Mouse (Mus musculus): Measurements from ENCODE around the gene Spag5.
A peak's percentile ranks its signal among the peaks of the same experiment; 100 is the strongest.

Spag5 gene

DNA sequence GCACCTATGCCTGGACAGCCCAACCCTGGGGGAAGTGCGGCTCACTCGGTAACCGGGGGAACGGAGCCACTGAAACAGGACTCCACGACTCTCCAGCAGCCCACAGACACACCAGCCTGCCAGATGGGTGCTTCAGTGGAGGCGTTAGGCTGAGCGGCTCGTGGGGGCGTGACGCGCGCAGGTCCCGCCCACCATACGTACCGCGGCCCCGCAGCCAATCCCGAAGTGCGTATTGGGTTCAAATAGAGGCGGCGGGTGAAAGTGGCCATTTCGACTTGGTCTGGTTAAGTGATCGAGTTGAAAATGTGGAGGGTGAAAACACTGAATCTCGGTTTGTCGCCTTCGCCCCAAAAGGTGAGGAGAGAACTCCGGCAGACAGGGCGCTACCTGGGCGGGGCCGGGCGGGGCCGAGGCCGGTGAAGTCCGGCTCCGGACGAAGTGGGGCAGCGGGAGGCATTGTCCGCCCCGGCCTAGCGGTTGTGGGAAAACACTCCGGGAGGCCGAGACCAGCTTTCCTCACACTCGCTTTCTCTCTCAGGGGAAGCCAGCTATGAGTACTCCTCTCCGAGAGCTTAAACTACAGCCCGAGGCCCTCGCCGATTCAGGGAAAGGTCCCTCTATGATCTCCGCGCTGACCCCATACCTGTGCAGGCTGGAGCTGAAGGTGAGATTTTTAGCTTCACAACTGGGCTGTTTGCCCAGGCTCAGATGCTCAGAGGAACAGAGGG lies at the start of gene Spag5:
Spag5 (plus strand) TSS at position 173 of the 728 bp plus-strand sequence.
- peak; percentile 93 for DNase-seq

DNA sequence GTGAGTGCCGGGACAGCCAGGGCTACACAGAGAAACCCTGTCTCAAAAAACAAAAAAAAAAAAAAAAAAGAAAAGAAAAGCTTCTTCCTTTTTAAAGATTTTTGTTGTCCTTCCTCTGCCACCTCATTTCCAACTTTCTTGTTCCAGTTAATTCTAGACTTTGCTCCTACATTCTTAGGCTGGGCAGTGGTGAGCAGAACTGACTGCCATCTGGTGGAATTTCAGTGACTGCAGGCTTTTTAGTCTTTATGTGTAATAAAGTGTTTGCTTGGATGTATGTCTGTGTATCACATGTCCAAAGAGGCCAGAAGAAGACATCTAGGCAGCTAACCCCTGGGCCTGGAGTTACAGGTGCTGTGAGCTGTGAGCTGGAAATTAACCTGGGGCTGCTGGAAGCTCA lies 44.7 kb upstream of the Spag5 start:
- no peak for DNase-seq

DNA sequence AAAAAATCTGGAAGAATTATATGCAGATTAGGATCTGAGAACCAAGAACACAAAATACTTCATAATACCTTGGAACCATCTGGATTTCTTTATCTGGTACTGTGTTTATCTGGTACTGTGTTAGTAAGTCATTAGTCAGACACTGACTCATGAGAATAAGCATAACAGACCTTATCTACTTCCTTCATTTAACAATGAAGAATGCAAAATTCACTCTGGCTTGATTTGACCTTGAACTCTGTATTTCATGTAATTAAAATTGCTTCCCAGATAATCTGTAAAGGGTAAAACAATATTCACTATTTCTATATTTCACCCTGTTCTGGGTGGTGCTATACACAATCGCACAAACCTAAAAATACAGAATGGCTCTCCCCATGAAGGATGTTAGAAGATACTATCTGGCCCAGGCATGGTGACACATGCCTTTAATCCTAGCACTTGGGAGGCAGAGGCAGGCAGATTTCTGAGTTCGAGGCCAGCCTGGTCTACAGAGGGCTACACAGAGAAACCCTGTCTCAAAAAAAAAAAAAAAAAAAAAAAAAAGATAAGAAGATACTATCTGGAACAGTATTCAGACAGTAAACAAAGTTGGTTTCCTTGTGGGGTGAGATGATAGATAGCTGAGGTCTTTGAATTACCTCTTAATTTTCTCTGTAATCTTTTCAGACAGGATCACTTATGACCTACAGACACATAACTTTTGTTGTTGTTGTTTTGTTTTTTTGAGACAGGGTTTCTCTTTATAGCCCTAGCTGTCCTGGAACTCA lies 40.7 kb upstream of the Spag5 start:
- DNase-seq: no peak

DNA sequence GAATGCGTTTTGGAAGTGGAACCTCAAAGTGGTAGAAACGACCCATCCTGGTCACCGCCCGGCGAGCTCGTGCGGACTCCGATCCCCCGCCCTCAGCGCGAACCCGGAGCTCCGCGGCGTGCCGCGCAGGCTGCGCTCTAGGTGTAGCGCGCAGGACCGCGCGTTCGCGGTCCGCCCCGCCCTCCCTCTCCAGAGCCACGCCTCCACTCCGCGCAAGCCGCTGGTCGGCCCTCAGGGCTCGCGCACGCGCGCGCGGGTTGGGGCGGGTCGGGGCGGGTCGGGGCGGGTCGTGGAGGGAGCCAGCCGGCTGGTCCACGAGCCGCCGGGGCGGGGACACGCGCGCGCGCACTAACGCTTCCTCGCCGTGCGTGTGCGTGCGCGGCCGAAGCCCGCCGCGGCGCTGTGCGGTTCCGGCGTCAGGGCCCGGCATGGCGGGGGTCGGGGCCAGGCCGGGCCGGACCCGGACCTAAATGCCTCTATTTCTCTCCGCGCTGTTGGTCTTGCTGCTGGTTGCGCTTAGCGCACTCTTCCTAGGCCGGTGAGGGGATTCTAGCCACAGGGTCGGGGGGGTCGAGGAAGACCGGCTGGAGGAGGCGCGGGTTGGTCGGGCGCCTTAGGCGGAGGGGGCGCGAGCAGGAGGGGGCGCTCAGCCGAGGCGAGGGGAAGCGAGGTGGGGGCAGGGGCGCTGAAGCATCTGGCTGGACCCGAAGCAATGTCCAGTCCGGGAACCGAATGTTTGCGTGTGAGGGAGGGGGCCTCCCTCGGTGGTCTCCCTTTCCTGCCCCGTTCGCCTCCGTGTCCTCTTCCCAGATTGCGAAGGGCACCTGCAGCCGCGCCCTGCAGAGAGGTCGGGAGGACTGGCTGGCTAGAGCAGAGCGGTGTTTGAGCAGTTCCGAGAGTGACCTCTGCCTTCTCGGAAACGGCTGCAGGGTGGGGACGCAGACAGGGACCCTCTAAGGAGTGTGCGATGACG lies 39.7 kb upstream of the Spag5 start, which contains the start of gene 2610507B11Rik:
2610507B11Rik (plus strand) TSS at position 373 of the 973 bp plus-strand sequence.
- DNase-seq: peak; percentile 98

DNA sequence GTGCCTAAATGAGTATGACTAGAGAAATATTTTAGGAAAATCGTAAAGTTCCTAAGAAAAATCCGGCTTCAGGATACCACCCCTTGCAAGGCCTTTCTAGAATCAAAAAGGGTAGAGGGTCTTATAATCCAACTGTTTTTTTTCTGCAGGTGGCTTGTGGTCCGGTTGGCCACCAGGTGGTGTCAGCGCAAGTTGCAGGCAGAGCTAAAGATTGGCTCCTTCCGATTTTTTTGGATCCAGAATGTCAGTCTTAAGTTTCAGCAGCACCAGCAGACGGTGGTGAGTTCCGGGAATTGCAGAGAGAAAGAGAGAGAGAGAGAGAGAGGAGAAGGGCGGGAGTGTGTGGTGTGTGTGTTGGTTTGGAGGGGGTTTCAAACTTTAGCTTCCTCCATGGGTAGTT lies 38.8 kb upstream of the Spag5 start:
- peak; percentile 83 for DNase-seq

DNA sequence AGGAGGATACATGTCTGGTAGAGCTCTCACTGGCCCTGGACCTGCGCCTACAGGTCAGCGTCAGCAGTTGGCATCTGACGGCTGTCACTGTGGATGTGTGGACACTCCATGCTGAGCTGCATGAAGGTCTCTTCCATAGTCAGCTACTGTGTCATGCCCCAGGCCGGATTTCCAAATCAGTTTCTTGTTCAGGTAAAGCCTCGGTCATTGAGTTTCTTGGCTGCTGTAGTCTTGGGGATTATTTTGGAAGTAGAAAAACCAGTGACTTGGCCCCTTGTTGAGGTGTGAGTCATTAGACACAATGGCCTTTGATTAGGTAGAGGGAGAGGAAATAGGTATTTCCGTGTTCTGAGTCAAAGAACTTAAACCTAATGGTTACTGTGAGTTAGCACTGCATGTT lies 35.8 kb upstream of the Spag5 start:
- no peak for DNase-seq

DNA sequence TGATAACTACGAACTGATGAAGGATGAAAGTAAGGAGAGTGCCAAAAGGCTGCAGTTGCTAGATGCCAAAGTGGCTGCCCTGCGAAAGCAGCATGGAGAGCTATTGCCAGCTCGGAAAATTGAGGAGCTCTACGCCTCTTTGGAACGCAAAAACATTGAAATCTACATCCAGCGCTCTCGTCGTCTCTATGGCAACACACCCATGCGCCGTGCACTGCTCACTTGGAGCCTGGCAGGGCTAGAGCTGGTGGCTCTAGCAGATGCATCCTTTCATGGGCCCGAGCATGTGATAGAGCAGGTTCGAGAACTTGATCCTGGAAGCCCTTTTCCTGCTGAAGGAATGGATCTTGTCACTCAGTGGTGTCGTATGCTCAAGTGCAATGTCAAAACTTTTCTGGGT lies 29.3 kb upstream of the Spag5 start:
- DNase-seq: no peak

DNA sequence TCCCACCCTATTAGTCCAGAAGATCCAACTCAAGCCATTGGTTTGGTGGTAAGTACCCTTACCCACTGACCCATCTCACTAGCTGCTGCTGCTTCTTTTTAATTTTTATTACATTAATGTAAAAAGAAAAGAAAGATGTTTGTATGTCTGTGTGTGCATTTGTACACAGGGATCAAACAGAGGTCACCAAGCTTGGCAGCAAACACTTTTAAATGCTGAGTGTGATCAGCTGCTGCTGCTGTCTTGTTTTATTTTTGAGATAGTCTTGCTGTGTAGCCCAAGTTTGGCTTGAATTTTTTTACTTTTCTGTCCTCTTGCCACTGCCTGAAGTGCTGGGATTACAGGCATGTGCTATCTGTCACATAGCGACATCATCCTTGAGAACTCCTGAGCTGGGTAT lies 25.7 kb upstream of the Spag5 start:
- no peak for DNase-seq

DNA sequence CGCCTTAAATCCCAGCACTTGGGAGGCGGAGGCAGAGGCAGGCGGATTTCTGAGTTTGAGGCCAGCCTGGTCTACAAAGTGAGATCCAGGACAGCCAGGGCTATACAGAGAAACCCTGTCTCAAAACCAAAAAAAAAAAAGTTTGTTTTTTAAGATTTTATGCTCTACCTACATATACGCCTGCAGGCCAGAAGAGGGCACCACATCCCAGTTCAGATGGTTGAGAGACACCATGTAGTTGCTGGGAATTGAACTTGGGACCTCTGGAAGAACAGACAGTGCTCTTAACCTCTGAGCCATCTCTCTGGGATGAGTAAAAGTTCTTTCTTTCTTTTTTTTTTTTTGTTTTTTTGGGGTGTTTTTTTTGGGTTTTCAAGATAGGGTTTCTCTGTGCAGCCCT lies 25.2 kb upstream of the Spag5 start:
- DNase-seq: peak; percentile 59

DNA sequence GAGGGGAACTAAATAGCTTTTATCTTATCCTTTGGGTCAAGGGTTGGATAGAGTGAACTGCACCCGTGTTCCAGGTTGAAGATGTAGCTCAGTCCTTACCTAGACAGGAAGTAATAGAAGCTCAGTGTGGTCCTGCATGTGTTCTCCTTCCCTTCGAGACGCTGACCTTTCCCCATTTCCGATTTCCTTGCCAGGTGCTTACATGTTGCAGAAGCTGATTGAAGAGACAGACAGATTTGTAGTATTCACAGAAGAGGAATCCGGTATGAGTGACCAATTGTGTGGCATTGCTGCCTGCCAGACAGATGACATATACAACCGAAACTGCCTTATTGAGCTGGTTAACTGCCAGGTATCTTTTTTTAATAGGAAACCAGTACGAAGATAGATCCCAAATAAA lies 22.5 kb upstream of the Spag5 start:
- no peak for DNase-seq

DNA sequence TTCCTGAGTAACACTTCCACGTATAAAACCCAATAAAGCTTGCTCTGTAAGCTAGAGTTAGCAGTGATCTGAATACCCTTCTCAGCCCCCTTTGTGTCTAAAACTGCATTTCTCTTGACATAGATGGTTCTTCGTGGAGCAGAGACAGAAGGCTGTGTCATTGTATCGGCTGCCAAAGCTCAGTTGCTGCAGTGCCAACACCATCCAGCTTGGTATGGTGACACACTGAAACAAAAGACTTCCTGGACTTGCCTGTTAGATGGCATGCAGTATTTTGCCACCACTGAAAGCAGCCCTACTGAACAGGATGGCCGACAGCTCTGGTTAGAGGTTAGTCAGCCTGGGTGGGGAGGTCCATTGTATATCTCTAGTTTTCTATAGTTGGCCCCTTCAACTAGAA lies 21.7 kb upstream of the Spag5 start:
- DNase-seq: no peak

DNA sequence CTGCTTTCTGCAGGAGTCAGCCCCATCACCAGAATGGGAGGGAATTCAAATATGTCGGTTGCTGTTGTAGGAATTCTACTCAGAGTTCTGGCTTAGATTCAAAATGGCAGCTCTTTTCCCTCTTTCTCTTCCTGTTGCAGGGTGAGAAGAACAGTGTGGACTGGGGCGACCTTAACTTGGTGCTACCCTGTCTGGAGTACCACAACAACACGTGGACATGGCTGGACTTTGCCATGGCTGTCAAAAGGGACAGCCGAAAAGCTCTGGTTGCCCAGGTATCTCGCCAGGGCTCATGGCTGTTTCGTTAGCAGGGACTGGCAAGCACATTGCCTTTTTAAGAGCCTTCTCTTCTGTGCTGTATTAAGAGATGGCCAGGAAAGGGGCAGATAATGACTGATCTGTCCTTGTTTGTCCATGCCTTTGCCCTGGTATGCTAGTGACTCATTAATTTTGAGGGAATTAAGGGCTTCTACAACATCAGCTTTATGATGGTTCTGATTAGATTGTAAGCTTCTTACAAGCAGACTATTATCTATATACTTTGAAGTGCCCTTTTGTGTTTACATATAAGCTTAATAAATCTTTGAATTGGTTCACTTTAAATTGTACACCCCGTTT lies 12.1 kb upstream of the Spag5 start:
- no peak for DNase-seq

DNA sequence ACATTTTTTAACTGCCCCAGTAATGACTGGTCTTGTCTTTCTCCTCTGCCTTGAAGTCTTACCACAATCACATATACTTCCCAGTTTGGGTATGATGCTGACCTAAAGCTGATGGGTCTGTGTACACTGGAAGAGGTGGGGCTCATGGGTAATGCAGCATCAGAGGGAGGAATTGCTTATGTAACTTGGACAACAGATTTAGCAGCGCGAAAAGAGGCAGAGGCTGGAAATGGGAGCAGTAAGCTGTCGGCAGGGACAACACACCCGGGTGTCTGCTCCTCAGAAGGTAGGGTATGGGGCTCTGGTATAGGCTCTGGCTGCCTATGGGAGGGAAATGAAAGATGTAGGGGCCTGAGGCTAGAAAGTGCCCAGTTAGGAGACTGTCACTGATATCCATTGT lies 10.7 kb upstream of the Spag5 start, which contains the start of gene BC030499:
BC030499 (plus strand) TSS at position 188 of the 400 bp plus-strand sequence.
- no peak for DNase-seq

DNA sequence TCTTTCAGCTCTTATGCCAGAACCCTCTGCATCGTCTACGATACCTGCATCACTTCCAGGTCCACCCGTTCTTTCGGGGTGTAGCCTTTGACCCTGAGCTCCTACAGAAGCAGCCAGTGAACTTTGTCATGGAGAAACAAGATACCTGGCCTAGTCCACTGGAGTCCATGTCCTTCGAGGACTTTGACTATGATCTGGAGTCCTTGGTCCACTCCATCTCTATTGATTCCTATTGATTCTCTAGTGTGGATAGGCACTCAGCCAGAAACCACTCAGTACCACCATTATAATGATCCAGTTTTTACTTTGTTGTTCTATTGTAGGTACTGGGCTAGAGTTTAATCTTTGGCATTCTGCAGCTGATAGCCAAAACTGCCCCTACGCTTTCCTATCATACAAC lies 6.7 kb upstream of the Spag5 start:
- no peak for DNase-seq

DNA sequence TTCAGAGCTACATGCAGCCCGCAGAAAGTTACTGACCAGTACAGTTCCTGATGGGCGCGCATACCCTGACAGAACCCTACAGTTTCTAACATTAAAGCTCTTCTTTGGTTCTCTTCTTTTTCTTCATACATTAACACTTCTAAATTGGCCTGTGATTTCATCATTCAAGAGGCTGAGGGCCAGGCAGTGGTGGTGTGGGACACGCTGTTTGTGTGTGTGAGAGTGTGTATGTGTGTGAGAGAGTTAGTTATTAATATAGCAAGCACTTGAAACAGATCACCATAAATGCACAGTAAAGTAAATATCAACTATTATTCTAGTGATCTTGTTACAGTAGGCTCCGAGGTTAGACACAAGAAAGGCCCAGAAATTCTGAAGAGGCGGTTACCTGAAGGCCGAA lies 412 bp upstream of the Spag5 start:
- no peak for DNase-seq

DNA sequence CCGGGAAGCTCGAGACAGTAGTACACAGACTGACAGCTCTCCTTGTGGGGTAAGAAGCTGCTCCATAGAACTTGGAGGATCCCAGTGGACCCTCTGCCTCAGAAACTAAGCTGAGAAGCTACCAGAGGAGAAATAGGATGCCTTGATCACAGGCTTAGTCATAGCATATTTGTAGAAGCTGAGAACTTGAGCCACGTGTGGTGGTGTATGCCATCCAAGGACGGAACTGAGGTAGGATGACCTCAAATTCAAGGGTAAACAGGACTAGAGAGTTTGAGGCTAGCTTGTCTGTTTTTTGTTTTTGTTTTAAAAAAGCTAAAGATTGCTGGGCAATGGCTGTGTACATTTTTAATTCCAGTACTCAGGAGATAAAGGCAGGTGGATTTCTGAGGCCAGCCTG lies 3.9 kb downstream of the Spag5 start:
- DNase-seq: no peak

DNA sequence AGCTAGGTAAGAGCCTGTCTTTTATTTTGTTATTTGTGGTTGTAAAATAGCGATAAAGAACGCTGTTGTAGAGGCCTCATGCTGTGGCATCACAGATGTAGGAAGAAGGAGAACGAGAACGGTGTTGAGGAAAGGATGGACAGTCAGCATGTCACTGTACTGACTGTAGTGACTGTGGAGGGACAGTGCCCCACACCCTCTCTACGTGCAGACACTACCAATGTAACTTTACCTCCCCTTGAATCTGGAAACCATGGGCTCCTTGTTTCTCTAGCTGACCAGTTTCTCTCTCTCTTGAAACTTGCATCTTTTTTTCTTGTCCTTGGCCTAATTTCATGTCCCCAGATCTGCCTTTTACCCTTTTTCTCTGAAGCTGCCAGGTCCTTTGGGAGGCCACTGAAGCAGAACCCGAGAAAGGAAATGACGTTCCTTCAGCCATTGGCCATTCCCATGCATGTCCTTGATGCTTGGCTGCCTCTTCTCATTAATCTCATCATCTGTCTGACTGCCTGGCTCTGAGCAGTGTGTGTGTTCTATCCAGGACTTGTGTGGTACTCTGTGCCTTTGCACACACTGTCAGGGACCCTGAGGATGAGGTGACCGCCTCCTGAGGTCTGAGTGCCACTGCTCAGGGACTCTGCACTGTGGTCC lies 9.7 kb downstream of the Spag5 start:
- no peak for DNase-seq

DNA sequence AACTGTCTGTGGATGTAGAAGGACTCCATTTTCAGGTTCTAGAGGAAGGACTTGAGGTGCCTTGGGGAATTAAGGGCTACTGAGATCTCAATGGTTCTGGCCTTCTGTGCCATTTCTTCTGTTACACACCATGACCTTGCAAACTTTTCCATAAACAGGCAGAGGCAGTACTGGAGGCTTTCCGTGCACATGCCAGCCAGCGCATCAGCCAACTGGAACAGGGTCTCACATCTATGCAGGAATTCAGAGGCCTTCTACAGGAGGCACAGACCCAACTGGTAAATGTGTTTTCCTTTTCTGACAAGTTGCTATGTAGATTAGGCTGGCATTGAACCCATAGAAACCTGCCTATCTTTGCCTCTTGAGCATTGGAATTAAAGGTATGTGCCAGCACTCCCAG lies 12.3 kb downstream of the Spag5 start:
- DNase-seq: no peak

DNA sequence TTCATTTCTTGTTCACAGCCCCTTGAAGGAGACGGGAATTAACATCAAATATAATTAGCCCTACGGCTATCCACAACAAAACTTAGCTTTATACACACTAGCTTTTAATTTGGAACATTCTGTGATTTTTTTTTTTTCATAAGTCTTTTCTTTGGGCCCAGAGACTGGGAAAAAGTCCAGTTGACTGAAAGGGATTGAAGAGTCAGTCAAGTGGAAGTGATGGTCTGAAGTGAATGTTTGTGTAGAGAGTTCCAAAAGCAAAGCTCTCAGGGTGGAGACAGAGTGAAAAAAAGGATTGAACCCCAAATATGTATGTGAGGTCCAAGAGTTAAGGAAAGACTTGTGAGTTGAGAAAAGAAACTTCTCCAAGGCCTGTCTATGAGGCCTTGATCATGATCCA lies 17.1 kb downstream of the Spag5 start:
- no peak for DNase-seq

DNA sequence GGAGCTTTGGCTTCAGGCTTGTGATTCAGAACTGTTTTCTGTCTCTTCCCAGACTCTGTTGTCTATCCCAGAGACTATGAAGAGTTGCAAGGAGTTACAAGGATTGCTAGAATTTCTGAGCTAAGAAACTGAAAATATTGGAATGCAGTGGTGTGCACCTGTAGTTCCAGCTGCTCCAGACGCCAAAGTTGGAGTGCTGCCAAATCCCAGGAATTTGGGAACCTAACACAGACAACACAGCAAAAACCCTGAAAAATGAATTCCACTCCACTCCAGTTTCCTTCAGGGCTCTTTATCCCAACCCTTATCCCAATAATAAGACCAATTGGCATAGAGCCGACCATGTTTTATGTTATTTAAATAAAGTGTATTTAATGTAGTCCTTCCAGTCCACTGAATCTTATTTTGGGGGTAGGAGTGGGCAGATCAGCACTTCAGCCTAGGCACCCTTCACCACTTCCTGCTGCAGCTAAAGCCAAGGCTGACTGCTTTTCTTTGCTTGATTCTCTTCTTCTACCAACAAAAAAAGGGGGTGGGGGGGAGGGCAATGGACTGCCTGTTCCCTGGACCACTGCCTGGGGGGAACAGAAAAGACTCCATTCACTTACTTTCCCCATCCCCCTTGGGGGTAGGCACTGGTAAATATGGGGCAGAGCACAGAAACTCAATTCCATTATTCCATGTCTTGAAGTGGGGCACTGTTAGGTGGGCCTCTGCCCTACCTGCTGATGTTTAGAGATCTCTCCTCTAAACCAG lies 20.9 kb downstream of the Spag5 start:
- DNase-seq: no peak

DNA sequence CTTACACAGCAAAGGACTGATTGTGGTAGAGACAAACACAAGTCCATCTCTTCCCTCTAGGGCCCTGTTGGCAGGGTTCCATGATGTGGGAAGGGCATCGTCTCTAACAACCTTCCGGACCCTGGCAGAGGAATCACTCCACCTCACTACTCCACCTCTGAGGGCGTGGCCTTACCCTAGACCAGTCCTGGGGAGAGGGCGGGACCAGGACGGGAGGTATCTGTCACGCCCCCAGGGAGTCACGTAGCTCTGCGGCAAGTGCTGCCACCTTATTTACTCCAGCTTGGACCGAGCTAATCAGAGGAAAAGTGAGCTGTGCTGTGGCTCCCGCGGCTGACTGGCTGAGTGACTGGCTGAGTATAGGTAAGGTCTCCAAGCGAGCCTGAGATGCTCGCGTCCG lies 21.5 kb downstream of the Spag5 start, which contains the start of gene Aldoc:
Aldoc (plus strand) TSS at position 109 of the 400 bp plus-strand sequence.
- DNase-seq: peak; percentile 75
